Mouse (Mus musculus) kidney, postnatal 0 days (tissue): ENCODE measurements at regions not wholly inside any gene's neighbourhood (a gene's known extent, or its start where the extent isn't known, plus 50 kb on each side); places are given as distances from the start of the nearest gene placed in this dataset.

Source experiments
- ATAC-seq: fragments of 200-750 bp; cut with Nextera tagmentation; replicated peaks from 2 replicates; pipeline ENCODE4 v1.8.0; 2017; ENCODE audit warnings: low read depth, moderate number of reproducible peaks, moderate TSS enrichment, moderate library complexity; ENCODE audit not compliant: low FRiP score
- DNase-seq: peaks from one replicate; pipeline ENCODE4 v3.0.0-alpha.2; 2016; ENCODE audit warnings: low spot score
- H3K27ac ChIP-seq: fragments of 300-500 bp; sonication (generic); 2 replicates; pipeline ENCODE4 v1.5.1; 2014; ENCODE audit warnings: mild to moderate bottlenecking
- H3K27me3 ChIP-seq: fragments of 300-500 bp; sonication (generic); 2 replicates; pipeline ENCODE4 v1.6.1; 2014; ENCODE audit warnings: low read length, mixed read lengths; ENCODE audit not compliant: insufficient read depth
- H3K36me3 ChIP-seq: fragments of 300-500 bp; sonication (generic); 2 replicates; pipeline ENCODE4 v1.6.1; 2014; ENCODE audit warnings: low read length, mixed read lengths; ENCODE audit not compliant: insufficient read depth
- H3K4me1 ChIP-seq: fragments of 300-500 bp; sonication (generic); replicated peaks from 2 replicates; pipeline ENCODE4 v1.6.1; 2014; ENCODE audit warnings: antibody characterized with exemption, low read length, mixed read lengths; ENCODE audit not compliant: insufficient read depth
- H3K4me2 ChIP-seq: fragments of 300-500 bp; sonication (generic); 2 replicates; pipeline ENCODE4 v1.6.1; 2014; ENCODE audit warnings: mild to moderate bottlenecking, low read length, moderate library complexity, mixed read lengths
- H3K4me3 ChIP-seq: fragments of 300-500 bp; sonication (generic); replicated peaks from 2 replicates; pipeline ENCODE4 v1.5.1; 2014; ENCODE audit warnings: low read depth, low read length
- H3K9ac ChIP-seq: fragments of 300-500 bp; sonication (generic); 2 replicates; pipeline ENCODE4 v1.6.1; 2014; ENCODE audit warnings: low read depth, low read length
- H3K9me3 ChIP-seq: fragments of 300-500 bp; sonication (generic); replicated peaks from 2 replicates; pipeline ENCODE4 v1.6.1; 2016; ENCODE audit warnings: low read length, inconsistent platforms, mixed read lengths
- CTCF ChIP-seq: IDR thresholded peaks from 2 replicates; pipeline ENCODE4 v1.5.1; 2016; ENCODE audit warnings: antibody characterized with exemption, low read depth, mild to moderate bottlenecking, moderate library complexity
- WGBS: fragments of 180-500 bp; shearing (Covaris S2); extraction: QIAGEN DNeasy Blood & Tissue Kit; methylation state at CpG from one replicate; pipeline ENCODE4 v1.1.7; 2014; 5-methylcytosine and 5-hydroxymethylcytosine counted together

DNA sequence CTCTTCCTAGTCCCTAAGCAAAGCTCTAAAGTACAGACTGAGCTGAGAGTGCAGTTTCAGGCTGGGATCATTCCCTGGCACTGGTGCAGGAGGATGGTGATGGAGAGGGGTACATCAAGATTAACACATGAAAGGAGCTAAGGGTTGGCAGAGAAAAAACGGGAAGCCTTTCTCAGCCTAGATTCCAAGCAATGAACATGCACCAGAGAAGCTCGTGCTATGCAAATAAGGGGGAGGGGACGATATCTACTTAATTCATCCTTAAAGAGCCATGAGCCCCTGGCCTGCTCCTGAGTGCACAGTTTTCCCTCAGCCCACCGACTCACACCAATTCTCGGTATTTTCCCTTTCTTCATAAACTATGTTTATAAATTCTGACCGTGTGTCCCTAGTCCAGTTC is 70.5 kb upstream of the Cachd1 start:
- no peak overlapping the region for H3K27ac ChIP-seq
- no peak overlapping the region for H3K9ac ChIP-seq
- no peaks in the 10 kb centered on the region for H3K9me3 ChIP-seq
- H3K27me3 ChIP-seq, result no peaks in the 10 kb centered on the region
- 38% methylated on average over 6 of the region's 6 CpGs for WGBS
- H3K4me1 ChIP-seq, result no peaks in the 10 kb centered on the region
- ATAC-seq (no peak), DNase-seq (no peak)
- H3K36me3 ChIP-seq, result no peaks in the 10 kb centered on the region
- TF ChIP-seq CTCF, result no peak
- no peak overlapping the region for H3K4me2 ChIP-seq
- no peak overlapping the region for H3K4me3 ChIP-seq

DNA sequence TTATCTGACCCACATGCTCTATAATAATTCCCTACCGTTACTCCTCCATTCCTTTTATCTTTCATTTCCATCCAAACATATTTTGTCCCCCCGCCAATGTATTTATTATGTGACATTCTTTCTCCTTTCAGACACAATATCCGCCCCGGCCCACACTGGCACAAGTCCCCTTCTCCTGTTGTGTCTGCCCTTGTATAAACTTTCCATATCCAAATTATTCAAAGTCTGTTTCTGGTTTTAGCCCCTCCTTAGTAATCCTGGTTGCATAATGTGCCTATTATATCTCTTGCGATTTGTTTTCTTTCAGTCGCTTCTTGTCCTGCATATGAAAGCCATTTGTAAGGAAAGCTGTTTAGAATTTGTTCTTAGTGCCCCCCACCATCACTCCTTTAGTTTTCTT is 69.3 kb upstream of the Cachd1 start:
- Histone ChIP-seq H3K9me3 (no peaks in the 10 kb centered on the region), H3K4me1 (no peaks in the 10 kb centered on the region), H3K27ac (no peak overlapping the region), H3K36me3 (no peaks in the 10 kb centered on the region), H3K4me2 (no peak overlapping the region), H3K9ac (no peak overlapping the region), H3K4me3 (no peak overlapping the region), H3K27me3 (no peaks in the 10 kb centered on the region)
- DNase-seq (no peak), ATAC-seq (no peak)
- 77% methylated on average over 6 of the region's 6 CpGs for WGBS
- no peak for TF ChIP-seq CTCF

DNA sequence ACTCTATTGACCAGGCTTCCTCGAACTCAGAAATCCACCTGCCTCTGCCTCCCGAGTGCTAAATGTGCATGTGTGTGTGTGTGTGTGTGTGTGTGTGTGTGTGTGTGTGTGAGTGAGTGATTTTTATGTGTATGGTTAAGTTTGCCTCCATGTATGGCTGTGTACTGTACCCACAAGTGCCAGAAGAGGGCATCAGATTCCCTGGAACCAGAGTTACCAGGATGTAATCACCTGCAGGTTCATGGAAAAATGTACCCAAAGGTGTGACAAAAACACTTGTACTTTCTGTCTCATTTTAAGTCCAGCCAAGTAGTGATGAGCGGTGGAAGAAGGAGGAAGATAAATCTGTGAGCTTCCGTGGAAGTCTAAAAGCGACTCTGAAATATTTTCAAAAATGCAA is 68.2 kb upstream of the Cachd1 start:
- Histone ChIP-seq H3K27ac (no peak overlapping the region), H3K9me3 (no peaks in the 10 kb centered on the region), H3K27me3 (no peaks in the 10 kb centered on the region), H3K36me3 (no peaks in the 10 kb centered on the region), H3K4me2 (no peak overlapping the region), H3K4me1 (no peaks in the 10 kb centered on the region), H3K9ac (no peak overlapping the region), H3K4me3 (no peak overlapping the region)
- peak; percentile 47 for TF ChIP-seq CTCF
- 90% methylated on average over 5 of the region's 5 CpGs for WGBS
- ATAC-seq (no peak), DNase-seq (no peak)

DNA sequence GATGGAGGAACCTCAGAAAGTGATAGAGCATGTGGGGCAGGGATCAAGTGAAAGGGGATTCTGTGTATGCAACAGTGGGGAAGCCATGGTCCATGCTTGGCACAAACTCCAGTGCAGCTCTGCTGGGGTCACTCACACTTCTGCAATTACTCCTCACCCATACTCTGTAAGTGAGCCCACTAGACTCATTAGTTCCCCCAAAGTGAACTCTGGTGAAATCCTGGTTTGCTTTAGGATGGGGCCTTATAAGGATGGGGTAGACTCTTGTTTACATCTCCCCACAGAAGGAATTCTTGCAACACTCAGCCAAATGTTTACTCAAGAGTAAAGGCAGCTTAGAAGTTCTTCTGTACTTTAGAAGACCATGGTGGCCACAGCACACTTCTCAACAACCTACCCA is 62.2 kb upstream of the Cachd1 start:
- H3K4me2 ChIP-seq, result no peak overlapping the region
- H3K9me3 ChIP-seq, result no peaks in the 10 kb centered on the region
- ATAC-seq (no peak), DNase-seq (no peak)
- H3K27ac ChIP-seq, result no peak overlapping the region
- no peaks in the 10 kb centered on the region for H3K27me3 ChIP-seq
- no peak overlapping the region for H3K4me3 ChIP-seq
- no peak overlapping the region for H3K9ac ChIP-seq
- no peaks in the 10 kb centered on the region for H3K36me3 ChIP-seq
- H3K4me1 ChIP-seq, result no peaks in the 10 kb centered on the region
- TF ChIP-seq CTCF, result no peak

DNA sequence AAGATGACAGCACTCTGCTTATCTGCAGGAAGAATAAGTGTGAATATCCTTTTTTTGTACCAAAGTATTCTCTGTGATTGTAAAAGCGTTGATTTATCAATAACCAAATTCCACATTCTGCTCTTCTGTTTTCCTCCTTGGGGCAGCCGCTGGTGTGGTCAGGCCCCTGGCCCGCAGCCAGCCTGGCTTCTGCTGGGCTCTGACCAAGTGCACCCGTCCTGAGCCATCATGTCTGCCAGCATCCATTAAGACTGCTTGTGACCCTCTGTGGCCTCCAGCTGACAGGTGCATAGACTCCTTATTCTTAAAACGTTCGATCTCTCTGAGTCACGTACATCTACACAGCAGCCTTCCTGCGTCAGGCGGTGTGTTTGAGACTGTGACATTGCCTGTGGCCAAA is 58.9 kb upstream of the Cachd1 start:
- H3K9me3 ChIP-seq, result no peaks in the 10 kb centered on the region
- no peaks in the 10 kb centered on the region for H3K27me3 ChIP-seq
- no peaks in the 10 kb centered on the region for H3K36me3 ChIP-seq
- no peak overlapping the region for H3K4me2 ChIP-seq
- WGBS, result 88% methylated on average over 9 of the region's 9 CpGs
- no peaks in the 10 kb centered on the region for H3K4me1 ChIP-seq
- ATAC-seq, result no peak
- DNase-seq, result no peak
- no peak for TF ChIP-seq CTCF
- H3K9ac ChIP-seq, result no peak overlapping the region
- no peak overlapping the region for H3K27ac ChIP-seq
- H3K4me3 ChIP-seq, result no peak overlapping the region

GRCm38 (mm10) chr4:100722532-100722931 is 53.9 kb upstream of the Cachd1 start:
- Histone ChIP-seq H3K27me3 (no peaks in the 10 kb centered on the region), H3K4me2 (no peak overlapping the region), H3K4me1 (no peaks in the 10 kb centered on the region), H3K9me3 (no peaks in the 10 kb centered on the region), H3K9ac (no peak overlapping the region), H3K27ac (no peak overlapping the region), H3K36me3 (no peaks in the 10 kb centered on the region), H3K4me3 (no peak overlapping the region)
- peak; percentile 48 for DNase-seq
- 19% methylated on average over 9 of the region's 9 CpGs for WGBS
- no peak for ATAC-seq
- peak; percentile 77 for TF ChIP-seq CTCF

DNA sequence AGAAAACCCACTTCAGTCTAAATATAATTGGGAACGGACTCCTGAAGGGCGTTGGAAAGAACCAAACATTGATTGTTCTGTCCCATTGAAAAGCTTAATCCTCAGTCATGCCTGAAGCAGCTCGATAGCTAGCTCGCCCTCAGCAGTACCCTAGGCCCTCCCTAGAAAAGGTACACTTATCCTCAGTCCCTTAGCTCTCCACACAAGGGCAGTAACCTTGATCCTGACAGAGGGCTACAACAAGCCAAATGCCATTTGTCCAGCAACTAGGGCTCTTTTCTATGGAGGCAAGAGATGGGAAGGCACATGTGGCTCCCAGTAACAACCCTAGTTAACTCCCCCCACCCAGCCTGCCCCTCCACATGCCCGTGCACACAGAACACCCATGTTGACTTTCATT is 53.4 kb upstream of the Cachd1 start:
- no peak for TF ChIP-seq CTCF

More for the DNA sequence above, 53.4 kb upstream of the Cachd1 start:
- Histone ChIP-seq H3K4me1 (no peaks in the 10 kb centered on the region), H3K27me3 (no peaks in the 10 kb centered on the region), H3K9ac (no peak overlapping the region), H3K4me3 (no peak overlapping the region), H3K27ac (no peak overlapping the region), H3K9me3 (no peaks in the 10 kb centered on the region), H3K36me3 (no peaks in the 10 kb centered on the region), H3K4me2 (no peak overlapping the region)
- DNase-seq, result no peak
- no peak for ATAC-seq
- WGBS, result 78% methylated on average over 5 of the region's 5 CpGs
